Mouse (Mus musculus) lung, postnatal 25 days (tissue): ENCODE data around the gene Spaar.

Experiments used
- DNase-seq: peaks from one replicate; pipeline ENCODE4 v3.0.0; 2022; ENCODE audit warnings: low spot score

Gene Spaar

DNA sequence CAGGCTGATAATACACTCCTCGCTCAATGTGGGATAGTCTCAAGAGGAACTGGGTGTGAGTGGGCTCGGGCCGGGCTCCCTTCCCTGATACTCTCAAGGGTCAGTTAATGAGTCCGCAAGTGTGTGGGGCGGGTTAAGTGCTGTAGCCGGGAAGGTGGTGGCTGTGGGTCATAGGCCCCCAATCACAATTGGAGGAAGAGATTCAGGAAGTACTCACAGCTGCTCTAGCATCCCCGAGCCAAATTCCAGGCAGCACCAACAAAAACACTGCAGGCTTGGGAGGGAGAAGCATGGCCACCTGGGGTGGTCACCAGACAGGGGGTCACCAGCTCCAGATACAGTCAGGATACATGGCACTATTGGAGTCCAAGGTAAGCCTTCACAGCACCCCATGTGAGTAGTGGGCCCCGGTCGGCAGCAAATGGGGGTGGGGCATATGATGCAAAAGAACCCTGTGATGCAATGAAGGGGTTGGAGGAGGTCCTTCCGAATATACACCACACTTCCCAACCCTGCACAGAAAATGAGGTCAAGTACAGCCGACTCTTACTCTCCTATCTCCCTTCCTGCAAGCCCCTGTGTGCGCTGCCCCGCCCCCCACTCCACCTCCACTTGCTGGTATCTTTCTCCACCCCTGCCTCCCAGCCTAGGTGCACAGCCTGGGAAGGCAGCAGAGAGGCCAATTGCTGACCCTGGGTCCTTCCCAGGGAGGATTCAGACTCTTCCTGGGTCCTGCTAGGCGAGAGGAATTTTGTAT lies at the start of gene Spaar:
Gene Spaar (plus strand): TSS at position 241 of the 757 bp plus-strand sequence.
- DNase-seq, result peak; percentile 83

DNA sequence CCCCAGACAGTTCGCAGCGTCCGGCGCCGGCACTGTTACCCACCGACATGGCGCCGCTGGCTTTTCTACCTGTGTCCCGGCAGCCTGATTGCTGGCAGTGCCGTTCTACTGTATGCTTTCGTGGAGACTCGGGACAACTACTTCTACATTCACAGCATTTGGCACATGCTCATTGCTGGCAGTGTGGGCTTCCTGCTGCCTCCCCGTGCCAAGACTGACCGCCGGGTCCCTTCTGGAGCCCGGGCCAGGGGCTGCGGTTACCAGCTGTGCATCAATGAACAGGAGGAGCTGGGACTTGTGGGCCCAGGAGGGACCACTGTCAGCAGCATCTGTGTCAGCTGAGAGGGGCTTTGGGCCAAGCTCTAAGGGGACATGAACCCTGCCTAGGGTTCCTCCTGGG lies 39.8 kb upstream of the Spaar start:
- DNase-seq, result no peak

DNA sequence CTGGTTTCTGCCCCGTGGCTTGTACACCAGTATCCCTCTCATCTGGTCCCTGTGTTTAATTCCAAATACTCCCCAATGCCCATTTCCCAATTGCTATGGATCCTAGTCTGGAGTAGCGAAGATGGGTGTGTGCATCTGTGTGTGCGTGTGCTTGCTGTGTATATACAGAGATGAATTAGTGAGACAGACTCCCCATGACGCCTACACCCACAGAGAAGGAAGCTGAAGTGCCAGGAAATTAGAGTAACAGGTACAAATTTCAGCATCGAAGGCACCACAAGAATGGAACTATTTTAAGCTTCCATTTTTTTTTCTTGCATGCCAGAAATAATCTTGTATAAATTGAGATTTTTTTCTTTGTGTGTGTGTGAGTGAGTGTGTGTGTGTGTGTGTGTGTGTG lies 38.8 kb upstream of the Spaar start:
- no peak for DNase-seq

DNA sequence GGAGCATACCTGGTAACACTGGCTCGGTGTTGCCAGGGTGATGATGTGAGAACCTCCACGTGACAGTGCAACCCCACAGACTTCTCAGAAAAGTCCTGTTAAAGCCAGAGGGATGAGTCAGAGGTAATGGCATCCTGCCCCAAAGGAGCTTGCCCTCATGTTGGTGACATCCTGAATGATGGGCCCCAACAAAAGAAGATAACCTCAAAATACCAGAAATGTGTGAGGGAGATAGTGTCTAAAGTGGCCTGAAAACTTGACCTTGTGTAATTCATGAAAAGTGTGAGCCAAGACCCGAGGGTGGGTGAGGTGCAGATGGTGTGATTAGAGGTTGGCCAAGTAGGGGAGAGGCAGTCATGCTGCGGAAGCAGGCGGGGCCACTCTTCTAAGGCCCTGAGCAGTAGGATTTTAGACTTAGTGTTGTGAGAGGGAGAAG lies 36.0 kb upstream of the Spaar start:
- peak; percentile 59 for DNase-seq

DNA sequence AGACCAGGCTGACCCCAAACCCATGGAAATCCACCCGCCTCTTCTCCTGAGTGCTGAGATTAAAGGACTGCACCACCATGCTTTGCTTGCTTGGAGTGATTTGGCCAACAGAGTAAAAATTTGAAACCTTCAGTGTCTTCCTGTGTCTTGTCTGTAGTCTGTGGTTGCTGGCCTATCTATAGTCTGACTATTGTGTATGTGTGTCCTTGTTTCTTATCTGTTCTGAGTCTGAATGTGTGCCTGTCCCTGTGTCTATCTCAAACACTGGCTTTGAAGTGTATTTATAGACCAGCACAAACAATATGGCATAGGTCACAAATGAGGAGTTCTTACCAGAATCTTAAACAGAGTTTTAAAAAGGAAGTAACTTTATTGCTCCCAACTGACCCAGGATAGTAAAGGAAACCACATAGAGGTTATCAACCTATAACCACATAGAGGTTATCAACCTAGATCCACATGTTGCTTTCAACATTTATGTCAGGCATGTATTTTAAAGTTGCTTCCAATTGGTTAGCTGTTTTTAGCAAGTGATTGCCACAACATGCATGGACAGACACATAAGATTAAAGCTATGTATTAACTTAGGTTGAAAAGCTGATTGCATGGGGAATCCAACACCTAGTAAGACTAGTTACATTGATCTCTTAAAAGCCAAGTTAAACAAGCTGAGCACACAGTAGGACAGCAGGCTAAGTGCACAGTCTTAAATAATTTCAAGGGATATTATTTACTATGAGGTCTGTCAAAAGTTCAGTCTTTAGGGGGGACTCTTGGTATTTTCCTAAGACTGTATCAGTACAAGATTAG lies 35.2 kb upstream of the Spaar start:
- DNase-seq, result no peak

DNA sequence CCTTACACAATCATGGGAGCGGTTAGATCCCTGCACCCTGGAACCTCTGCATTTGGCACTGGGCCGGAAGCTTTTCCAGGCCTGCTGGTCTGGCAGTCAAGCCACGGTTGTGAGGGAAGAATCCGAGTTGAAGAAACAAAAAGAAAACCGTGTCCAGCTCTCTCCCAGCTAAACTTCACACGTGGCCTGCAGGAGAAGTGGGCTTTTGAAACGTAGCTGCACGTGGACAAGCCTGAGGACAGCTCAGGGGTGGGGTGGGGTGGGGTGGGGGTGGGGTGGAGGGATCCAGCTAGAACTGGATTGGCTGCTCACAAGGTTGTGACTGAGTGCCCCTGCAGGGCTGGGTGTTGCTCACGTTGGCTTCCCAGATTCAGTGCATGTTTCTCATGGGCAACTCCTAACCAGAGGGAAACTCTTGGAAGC lies 34.6 kb upstream of the Spaar start:
- peak; percentile 77 for DNase-seq

DNA sequence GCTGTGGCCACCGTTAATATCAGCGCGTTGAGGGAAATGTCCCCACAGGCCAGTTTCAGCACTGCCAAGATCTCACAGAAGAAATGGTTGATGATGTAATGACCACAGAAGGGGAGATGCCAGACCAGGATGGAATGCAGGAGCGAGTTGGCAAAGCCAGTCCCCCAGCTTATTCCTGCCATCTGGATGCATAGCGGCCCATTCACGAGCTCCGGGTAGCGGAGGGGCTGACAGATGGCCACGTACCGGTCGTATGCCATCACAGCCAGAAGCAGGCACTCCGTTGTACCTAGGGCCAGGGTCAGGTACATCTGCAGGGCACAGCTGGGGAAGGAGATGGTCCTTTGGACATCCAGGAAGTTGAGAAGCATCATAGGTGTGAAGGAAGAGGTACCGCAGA lies 33.3 kb upstream of the Spaar start:
- no peak for DNase-seq

DNA sequence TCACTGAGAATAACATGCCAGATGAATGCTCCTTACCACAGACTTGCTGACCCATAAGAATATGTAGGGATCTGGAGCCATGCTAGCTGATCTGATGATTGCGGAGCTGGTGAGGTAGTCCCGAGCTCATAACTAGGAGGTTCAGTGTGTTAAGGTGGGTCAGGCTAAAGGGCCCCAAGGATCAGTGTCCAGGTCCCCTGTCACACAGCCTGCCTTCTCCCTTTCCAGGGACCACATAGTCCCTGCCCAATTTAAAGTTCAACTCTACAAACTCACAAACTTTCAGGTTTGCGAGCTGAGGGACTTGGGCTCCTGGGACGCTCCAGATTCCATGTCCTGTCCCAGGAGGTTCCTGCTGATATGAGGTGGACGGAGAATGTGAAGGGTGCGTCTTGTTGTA lies 29.1 kb upstream of the Spaar start, which contains the start of gene Olfr70:
Gene Olfr70 (minus strand): TSS at position 101 of the 400 bp plus-strand sequence.
- DNase-seq, result no peak

DNA sequence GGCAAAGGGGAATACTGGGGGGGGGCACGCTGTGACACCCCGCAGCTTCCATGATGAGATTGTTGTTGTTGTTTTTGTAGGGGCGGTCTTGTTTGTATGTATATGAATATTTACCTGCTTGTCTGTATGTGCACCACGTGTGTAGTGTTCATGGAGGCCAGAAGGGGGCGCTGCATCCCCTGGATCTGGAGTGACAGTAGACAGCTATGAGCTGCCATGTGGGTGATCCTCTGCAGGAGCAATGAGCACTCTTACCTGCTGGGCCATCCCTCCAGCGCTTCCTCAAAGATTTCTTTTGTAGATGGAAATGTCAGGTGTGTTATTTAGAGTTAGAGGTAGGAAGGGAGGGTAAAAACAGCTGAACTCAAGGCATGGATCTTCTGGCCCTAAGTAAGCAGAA lies 26.4 kb upstream of the Spaar start:
- DNase-seq, result no peak

DNA sequence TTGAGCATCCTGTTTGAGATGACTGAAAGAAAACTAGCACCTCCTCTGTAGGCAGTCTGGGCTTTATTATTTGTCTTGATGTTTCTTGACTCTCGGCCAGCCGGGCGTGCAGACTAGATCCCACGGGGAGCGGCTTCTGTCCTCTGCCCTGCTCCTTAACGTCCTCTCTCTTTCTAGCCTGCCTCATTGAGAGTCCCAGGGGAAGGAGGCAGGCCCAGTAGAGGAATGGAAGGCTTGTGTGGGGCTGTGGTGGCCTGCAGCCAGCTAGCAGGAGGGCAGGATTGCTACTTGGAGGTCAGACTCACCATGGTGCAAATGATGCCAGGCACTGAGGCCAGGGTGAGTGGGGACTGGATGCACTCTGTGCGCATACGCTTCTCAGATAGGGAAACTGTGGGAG lies 26.0 kb upstream of the Spaar start:
- DNase-seq, result no peak

DNA sequence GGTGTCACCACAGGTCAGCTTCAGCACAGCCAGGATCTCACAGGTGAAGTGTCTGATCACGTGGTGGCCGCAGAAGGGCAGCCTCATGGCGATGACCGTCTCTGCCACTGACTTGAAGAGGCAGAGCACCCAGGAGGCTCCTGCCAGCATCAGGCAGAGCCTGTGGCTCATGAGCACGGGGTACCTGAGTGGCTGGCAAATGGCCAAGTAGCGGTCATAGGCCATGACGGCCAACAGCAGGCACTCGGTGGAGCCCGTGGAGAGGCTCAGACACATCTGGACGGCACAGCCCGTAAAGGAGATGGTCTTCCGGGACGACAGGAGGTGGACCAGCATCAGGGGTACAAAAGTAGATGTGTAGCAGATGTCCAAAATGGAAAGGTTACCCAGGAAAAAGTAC lies 23.8 kb upstream of the Spaar start:
- no peak for DNase-seq

DNA sequence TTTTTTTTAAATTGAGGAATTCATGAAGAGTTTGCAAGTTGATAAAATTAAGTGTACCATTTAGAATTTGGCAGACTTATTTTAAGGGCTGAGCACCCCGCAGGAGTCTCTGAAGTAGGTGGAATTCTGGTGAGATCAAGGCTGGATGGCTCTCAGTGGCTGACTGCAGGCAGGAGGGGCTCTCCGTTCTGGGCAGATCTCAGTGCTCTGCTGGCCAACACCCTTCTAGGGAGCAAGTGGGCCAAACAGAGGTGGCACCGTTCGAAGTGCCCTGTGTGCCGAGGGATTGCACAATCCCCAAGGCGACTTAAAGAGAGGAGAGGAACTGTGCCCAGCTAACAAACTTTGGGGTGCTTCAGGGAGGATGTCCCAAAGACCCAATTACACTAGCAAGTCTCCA lies 20.0 kb upstream of the Spaar start, which contains the start of gene Olfr71:
Gene Olfr71 (minus strand): TSS at position 387 of the 400 bp plus-strand sequence.
- DNase-seq, result peak; percentile 85

DNA sequence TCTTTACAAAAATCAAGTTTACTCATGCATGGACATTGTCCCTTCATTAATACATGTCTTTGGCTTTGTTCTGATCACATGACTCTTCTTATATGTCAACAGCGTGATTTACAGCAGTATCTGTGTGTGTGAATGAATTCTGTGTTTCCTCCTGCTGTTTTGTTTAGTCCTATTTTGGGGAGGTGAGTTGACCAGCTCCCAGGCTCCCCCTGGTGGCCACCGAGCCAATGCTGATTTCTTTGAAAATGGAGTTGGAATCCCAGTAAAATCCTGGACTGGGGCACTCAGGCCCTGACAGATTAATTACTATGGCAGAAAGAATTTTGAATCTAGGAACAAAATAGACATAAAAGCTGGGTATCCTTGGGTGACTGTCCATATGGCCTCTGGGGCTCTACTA lies 18.0 kb upstream of the Spaar start:
- peak; percentile 79 for DNase-seq

DNA sequence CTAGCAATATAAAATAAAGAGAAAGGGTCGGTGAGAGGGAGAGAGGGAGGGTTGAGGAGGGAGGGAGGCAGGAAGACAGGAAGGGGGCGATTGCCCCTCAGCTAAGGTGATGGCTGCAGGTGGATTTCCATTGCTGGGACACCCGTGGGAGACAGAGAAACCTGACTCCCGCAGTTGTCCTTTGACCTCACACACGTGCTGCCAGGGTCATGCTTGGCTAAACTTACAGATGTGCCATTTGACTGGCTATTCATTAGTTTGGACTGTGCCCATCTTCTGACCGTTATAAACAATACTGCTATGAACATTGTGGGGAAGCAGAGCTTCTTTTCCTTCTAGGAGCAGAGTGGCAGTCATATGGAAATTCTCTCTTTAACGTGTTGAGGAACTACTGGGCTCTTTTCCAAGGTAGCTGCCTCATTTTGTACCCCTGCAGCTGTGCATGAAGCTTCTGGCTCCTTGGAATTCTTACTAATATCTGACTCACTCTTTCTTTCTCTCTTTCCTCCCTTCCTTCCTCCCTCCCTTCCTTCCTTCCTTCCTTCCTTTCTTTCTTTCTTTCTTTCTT lies 16.1 kb upstream of the Spaar start:
- DNase-seq, result no peak

DNA sequence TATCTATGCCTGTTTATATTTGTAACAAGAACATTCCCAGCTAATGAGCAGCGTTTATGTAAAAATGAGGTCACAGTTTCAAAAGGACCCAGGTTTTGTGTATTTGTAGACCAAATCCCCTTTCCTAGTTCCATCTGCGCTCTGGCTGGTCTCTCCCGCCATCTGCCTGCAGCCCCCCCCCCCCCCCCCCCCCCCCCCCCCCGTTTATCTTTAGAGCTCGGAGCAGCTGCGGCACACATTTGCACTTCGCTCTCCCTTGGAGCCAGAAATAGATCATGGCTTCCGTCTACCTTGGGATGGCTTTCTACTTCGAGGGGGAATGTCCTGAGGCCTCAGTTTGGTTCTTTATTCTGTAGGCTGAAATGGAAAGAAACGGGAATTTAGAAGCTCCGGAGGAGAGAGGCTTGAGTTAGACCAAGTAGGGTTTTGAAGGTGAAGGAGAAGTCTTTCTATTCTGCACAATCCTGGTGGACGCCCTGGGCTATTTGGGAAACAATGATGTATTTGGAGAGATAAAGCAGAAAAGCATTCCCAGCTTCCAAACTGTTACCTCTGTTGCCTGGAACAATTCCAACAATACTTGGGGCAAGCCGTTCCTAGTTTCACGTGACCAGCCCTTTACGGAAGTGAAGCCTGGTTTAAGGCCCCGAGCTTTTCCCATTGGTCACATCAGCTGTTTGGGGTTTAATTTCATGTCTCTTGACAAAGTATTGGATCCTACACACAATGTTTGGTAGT lies 9.2 kb upstream of the Spaar start:
- no peak for DNase-seq

DNA sequence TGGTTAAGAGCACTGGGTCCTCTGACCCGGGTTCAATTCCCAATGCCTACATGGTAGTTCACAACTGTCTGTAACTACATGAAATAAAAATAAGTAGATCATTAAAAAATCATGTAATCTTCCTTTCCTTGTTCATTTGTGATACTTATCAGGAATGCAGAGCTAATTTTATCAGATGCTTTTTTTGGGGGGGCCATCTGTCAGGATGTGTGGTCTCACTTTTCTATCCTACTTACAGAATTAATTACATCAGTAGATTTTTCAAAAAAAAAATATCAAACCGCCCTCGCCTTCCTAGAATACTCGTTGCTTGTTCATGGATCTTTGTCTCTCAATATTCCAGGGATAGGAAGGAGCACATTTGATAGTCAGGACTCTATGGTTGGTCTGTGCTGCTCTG lies 7.6 kb upstream of the Spaar start:
- no peak for DNase-seq

DNA sequence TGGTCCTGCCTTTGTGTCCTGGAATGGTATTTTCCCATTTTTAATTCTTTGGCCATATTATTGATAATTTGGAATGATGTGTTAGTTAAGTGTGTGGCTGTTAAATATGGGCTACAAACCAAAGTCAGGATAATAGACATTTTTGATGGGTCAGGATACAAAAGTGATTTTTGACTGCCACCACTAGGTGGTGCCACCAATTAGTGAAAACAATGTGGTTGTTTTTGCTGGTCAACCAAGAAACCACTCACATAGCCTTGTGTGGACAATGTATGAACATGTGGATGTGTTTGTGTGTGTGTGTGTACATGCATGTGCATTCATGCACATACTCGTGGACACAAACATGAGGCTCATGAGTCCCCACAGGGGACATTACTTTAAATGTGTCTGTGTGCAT lies 5.1 kb upstream of the Spaar start:
- DNase-seq, result peak; percentile 73

DNA sequence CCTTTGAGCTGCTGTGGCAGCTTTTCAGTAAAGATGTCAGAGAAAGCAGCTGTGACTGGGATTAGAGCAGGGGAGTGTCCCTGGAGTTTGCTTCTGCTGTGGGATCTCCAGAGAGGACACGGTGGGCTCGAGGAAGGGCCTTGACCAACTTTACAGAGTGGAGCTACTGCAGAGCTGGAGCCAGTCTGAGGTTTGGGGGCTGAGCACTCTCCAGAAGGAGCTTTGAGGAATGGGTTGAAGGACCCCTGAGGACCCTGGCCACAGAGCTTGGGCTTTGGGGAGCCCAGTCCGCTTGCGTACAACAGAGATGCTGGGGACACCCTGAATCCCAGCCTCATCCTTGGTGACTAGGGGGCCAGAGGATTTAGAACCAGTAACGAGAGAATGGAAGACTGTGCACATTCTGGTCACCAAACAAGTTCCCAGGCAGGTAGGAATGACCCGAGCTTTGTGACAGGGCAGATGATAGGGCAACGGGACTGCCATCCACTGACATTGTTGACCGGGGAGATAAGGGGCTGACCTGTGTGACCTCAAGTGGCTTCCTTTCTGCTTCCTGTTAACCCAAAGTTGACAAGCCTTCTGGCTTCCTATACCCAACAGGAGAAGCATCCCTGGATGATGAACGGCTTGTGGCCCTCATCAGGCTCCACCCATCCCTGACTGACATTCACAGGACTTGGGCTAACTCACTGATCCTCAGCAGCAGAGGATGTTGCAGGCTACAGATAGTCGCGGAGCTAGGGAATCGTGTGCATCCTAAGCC lies 3.4 kb upstream of the Spaar start:
- no peak for DNase-seq

DNA sequence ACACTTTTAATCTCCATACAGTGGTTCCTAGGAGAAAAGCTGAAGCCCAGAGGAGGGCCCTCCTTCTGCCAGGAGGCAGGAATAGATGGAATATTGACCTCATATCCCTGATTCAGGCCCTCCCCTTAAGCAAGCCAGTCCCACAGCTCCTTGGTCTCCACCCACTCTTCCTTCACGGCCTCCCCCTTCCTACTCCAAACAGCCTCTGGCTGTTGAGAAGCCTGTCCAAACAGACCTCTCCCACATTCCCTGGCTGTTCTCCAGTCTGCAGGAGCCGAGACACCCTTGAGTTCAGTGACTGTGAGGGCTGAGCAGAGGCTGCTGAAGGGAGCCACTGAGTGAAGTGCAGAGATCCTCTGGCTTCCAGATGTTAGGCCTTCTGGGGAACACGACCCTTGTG lies 2.8 kb upstream of the Spaar start, which contains the start of gene Hrct1:
Gene Hrct1 (plus strand): TSS at position 194 of the 400 bp plus-strand sequence.
- peak; percentile 96 for DNase-seq

DNA sequence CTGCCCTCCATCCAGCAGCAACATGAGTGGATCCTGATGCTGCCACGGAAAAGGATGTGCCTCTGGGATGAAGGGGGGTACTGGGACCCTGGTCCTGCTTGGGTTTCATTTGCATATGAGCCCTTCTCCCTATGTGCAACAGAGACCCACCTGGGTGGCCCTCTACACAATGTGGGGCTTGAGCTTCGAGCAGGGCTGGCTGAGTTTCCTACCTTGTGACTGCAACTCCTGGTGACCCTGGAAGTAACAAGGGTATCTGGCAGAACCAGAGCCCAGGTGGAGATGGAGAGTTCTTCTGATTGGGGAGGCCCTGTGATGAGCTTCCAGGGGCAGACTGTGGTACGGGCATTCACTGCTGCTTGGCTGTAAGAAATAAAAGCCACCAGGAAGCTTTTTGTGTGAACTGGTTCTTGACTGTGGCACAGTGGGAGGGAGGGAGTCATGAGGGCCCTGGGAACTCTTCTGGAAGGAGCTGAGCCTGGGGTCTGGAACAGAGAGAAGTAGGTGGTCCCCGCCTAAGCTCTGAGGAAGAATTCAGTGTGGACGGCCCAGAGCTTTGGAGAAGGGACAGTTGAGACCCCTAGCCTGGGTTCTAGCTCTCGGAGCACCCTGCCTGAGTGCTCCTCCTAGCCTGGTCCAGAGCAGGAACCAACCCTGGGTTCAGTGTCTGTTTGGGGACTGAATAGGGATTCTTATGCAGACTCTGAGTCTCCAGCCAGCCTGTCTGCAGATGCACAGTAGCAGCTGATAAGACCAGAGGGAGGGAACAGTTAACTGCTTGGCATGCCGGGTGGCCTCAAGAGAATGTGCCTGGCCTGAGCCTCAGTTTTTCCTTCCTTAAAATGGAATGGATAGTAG lies 1.9 kb upstream of the Spaar start:
- no peak for DNase-seq
